9 mouse cellular contexts compared by ENCODE assay signal in the genomic region with DNA sequence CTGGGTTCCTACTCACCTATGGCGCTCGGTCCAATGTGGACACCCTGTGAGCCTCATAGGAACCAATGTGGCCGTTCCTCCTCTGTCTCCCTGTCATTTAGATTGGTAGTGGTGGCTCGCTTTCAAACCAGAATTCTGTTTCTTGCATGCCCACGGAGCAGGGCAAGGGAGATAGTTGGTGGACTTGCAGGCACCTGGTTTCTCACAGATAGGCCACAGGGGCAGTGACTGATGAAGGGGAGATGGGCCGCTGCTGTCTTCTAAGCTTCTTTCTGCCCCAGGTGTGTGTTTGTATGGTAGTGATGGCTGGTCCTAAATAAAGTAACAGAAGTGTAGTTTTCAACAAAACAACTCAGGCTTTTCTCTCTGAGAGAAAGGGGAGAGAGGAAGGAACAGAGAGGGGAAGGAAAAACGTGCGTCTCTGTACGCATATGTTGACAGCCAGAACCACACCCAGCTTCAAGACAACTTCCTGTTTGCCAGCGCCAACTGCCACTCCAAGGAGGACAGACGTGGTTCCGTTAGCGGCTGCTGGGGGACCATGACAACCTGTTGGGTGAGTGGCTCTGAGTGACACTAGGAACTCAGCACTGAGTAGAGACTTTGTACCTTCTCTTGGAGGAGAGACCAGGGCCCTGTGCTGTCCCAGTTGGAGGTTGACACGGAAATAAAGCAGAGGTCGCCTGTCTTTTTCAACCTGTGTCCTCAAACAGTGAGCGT.
DNase-seq lines count a peak whose midpoint lies in the region; ATAC-seq lines count a peak whose summit lies in the region.
"Had no signal": no experiment of that assay in that cellular context is flagged by ENCODE, and none has a peak within 500 bp of the region (broad histone marks: within the 10 kb centered on the region; RNA-seq: fewer than 3 reads in every experiment).

No protein-coding gene starts in this region.

- H3K4me2 ChIP-seq in kidney, embryonic 14.5 days (replicated peaks; ENCODE audit: low read depth, low read length), result no peak overlapping the region
- H3K4me2 ChIP-seq in heart, embryonic 15.5 days, result peak overlapping the region; percentile 56
- H3K4me2 ChIP-seq in liver, embryonic 16.5 days (ENCODE audit: low read depth, low read length), result peak overlapping the region; percentile 85
- no peak overlapping the region for H3K4me2 ChIP-seq in neural tube, embryonic 15.5 days

- no peaks in the 10 kb centered on the region for H3K9me3 ChIP-seq in kidney, embryonic 14.5 days (ENCODE audit: control insufficient read depth, low read length)
- no peaks in the 10 kb centered on the region for H3K9me3 ChIP-seq in heart, embryonic 15.5 days (replicated peaks)
- no peaks in the 10 kb centered on the region for H3K9me3 ChIP-seq in liver, embryonic 16.5 days (replicated peaks; ENCODE audit: control insufficient read depth, low read length)
- H3K9me3 ChIP-seq in neural tube, embryonic 15.5 days (replicated peaks), result no peaks in the 10 kb centered on the region

- no peak overlapping the region for H3K27ac ChIP-seq in kidney, embryonic 14.5 days (ENCODE audit: low read depth, low read length)
- H3K27ac ChIP-seq in heart, embryonic 15.5 days, result peak overlapping the region; percentile 22; the same call in 1 of the 2 replicates
- peak overlapping the region; percentile 94 for H3K27ac ChIP-seq in liver, embryonic 16.5 days (ENCODE audit: low read length)
- no peak overlapping the region for H3K27ac ChIP-seq in neural tube, embryonic 15.5 days (replicated peaks)

- H3K4me3 ChIP-seq in kidney, embryonic 14.5 days (ENCODE audit: low read length), result no peak overlapping the region
- peak overlapping the region; percentile 33; the same call in 1 of the 2 replicates for H3K4me3 ChIP-seq in heart, embryonic 15.5 days
- peak overlapping the region; percentile 69 for H3K4me3 ChIP-seq in liver, embryonic 16.5 days (ENCODE audit: low read depth, low read length)
- H3K4me3 ChIP-seq in neural tube, embryonic 15.5 days (replicated peaks), result no peak overlapping the region

- H3K36me3 ChIP-seq in kidney, embryonic 14.5 days (ENCODE audit: control insufficient read depth, insufficient read depth, low read length), result no peaks in the 10 kb centered on the region
- no peaks in the 10 kb centered on the region for H3K36me3 ChIP-seq in heart, embryonic 15.5 days
- H3K36me3 ChIP-seq in liver, embryonic 16.5 days (ENCODE audit: control insufficient read depth, insufficient read depth), result peaks cover 3% of the 10 kb centered on the region
- no peaks in the 10 kb centered on the region for H3K36me3 ChIP-seq in neural tube, embryonic 15.5 days

- DNase-seq in kidney, adult 18-20 months, result peak; percentile 43
- peak; percentile 52 to 58 for DNase-seq in spleen, postnatal 14 days (ENCODE audit: low spot score in 2 of 2)
- no peak for DNase-seq in urinary bladder, postnatal 4 days (ENCODE audit: low spot score in 2 of 2)
- DNase-seq in neural tube, embryonic 10.5 days (ENCODE audit: extremely low spot score, low spot score), result no peak

- ATAC-seq in kidney, embryonic 14.5 days (ENCODE audit: low FRiP score, low TSS enrichment), result no peak
- no peak for ATAC-seq in heart, embryonic 15.5 days (replicated peaks; ENCODE audit: insufficient number of reproducible peaks, insufficient read depth, low FRiP score, low read depth)
- ATAC-seq in liver, embryonic 16.5 days (ENCODE audit: low read depth), result peak; percentile 72
- ATAC-seq in neural tube, embryonic 15.5 days (ENCODE audit: low FRiP score), result no peak
- ATAC-seq: Patski had no signal

- no peak overlapping the region for H3K9ac ChIP-seq in kidney, embryonic 14.5 days (ENCODE audit: low read depth, low read length)
- no peak overlapping the region for H3K9ac ChIP-seq in heart, embryonic 15.5 days
- H3K9ac ChIP-seq in liver, embryonic 16.5 days (ENCODE audit: low read depth, low read length), result peak overlapping the region; percentile 82
- H3K9ac ChIP-seq in neural tube, embryonic 15.5 days (replicated peaks), result no peak overlapping the region

- H3K27me3 ChIP-seq in kidney, embryonic 14.5 days (ENCODE audit: control insufficient read depth, insufficient read depth, low read length), result no peaks in the 10 kb centered on the region
- H3K27me3 ChIP-seq in heart, embryonic 15.5 days, result no peaks in the 10 kb centered on the region
- H3K27me3 ChIP-seq in liver, embryonic 16.5 days (ENCODE audit: control insufficient read depth, insufficient read depth, low read depth, low read length), result no peaks in the 10 kb centered on the region
- no peaks in the 10 kb centered on the region for H3K27me3 ChIP-seq in neural tube, embryonic 15.5 days (replicated peaks)
- H3K27me3 ChIP-seq: Patski had no signal

- 84% methylated on average over 16 of the region's 16 CpGs for WGBS in kidney, embryonic 14.5 days
- WGBS in heart, embryonic 15.5 days, result 69% methylated on average over 16 of the region's 16 CpGs
- 16% methylated on average over 16 of the region's 16 CpGs for WGBS in liver, embryonic 16.5 days (ENCODE audit: insufficient replicate concordance)
- WGBS in neural tube, embryonic 15.5 days, result 84% methylated on average over 16 of the region's 16 CpGs

- peaks cover 9% of the 10 kb centered on the region; the same call in 1 of the 2 replicates for H3K4me1 ChIP-seq in kidney, embryonic 14.5 days (ENCODE audit: control insufficient read depth, insufficient read depth, low read length)
- peaks cover 31% of the 10 kb centered on the region for H3K4me1 ChIP-seq in heart, embryonic 15.5 days (replicated peaks)
- peaks cover 66% of the 10 kb centered on the region for H3K4me1 ChIP-seq in liver, embryonic 16.5 days (ENCODE audit: control insufficient read depth, low read depth, low read length)
- H3K4me1 ChIP-seq in neural tube, embryonic 15.5 days, result peaks cover 25% of the 10 kb centered on the region

Comparison
In these comparisons a context has a peak if more than half of its experiments do, and no peak if none do; other contexts are left out.
1. DNase-seq: peak in kidney, adult 18-20 months (single experiment) and spleen, postnatal 14 days (2 of 2); none in urinary bladder, postnatal 4 days (0 of 2) and neural tube, embryonic 10.5 days (single experiment).
2. H3K27ac ChIP-seq: peak in heart, embryonic 15.5 days (single experiment) and liver, embryonic 16.5 days (single experiment); none in kidney, embryonic 14.5 days (single experiment) and neural tube, embryonic 15.5 days (single experiment).
3. H3K4me2 ChIP-seq: peak in heart, embryonic 15.5 days (single experiment) and liver, embryonic 16.5 days (single experiment); none in kidney, embryonic 14.5 days (single experiment) and neural tube, embryonic 15.5 days (single experiment).
4. H3K4me3 ChIP-seq: peak in heart, embryonic 15.5 days (single experiment) and liver, embryonic 16.5 days (single experiment); none in kidney, embryonic 14.5 days (single experiment) and neural tube, embryonic 15.5 days (single experiment).